Mouse (Mus musculus) left cerebral cortex, postnatal 4 days (tissue): ENCODE results near the gene Ifitm3. TPM values are rescaled to one million over a fixed set of nuclear protein-coding genes. Genes with fewer than 3 reads are reported as not detected.
"Not testable (repeated sequence)": the region's sequence is repeated elsewhere in the genome, so short reads cannot be mapped to it uniquely, and the experiment has no call there.

Source experiments
- DNase-seq: peaks from one replicate; pipeline ENCODE4 v3.0.0-alpha.2; 2022
- intact Hi-C: fragments of 180-260 bp; cut with DNase I; formaldehyde crosslinking; loops from one replicate; pipeline ENCODE4 v1.15.1; 2025
- total RNA-seq, 2 experiments: library from RNA; stranded (reverse); gene quantifications; 2 replicates each; pipeline ENCODE4 v1.2.3; 2021

Gene Ifitm3
- total RNA-seq, 2 experiments from 2014 or later: 8.9 to 12.8 TPM

DNA sequence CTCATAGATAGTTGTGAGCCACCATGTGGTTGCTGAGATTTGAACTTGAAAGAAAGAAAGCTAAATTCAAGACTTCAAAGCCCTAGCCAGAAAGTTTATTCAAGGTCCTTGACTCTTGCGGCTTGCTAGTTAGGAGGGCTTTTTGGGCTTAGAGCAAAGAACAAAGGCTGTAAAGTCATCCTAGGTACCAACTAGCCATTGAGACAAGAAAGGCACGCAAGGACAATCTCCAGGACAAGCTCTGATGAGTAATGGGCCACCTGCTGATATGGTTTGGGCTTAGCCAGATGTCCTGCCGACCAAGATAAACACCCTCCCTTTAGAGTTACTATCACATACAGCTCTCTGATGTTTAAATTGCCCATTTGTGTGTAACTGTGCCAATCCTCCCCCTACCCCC lies 41.9 kb downstream of the Ifitm3 start:
- intact Hi-C loops: loop anchor here (5.0 kb wide), 1 partner anchor 74 kb away; no protein-coding TSS in a partner anchor
- DNase-seq: not testable (repeated sequence)

DNA sequence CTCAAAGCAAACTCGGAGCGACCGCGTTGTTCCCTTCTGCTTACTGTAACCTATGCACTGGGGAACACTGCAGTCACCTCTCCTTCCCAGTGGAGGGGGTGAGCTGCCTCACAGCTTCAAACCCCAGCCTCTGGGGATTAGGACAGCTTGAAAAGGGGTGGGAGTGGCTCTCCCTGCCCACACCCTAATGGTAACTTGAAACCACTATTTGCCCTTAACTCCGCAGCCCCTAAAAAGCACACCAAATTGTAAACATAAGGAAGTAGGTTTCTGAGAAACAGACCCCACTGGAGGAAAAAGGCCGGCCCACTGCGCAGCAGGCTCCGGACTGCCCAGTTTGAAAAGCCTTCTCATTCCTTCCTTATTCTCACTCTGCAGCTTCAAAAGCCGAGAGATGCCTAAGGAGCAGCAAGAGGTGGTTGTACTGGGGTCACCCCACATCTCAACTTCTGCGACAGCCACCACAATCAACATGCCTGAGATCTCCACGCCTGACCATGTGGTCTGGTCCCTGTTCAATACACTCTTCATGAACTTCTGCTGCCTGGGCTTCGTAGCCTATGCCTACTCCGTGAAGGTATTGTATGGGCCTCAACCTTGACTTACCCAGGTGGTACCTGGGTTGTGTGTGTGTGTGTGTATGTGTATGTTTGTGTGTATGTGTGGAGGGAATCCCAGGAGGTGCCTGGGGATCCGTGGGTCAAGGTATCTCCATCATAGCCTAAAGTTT lies 42.5 kb downstream of the Ifitm3 start:
- no peak for DNase-seq
- intact Hi-C loops: loop anchor here (5.0 kb wide), 1 partner anchor 74 kb away; no protein-coding TSS in a partner anchor

GRCm38 (mm10) chr7:140966921-140967320 lies 43.6 kb downstream of the Ifitm3 start, which contains the start of gene Ifitm1:
Gene Ifitm1, plus strand, starts transcription at chr7:140967221.
- intact Hi-C loops: loop anchor here (5.0 kb wide), 1 partner anchor 75 kb away; no protein-coding TSS in a partner anchor
- no peak for DNase-seq

DNA sequence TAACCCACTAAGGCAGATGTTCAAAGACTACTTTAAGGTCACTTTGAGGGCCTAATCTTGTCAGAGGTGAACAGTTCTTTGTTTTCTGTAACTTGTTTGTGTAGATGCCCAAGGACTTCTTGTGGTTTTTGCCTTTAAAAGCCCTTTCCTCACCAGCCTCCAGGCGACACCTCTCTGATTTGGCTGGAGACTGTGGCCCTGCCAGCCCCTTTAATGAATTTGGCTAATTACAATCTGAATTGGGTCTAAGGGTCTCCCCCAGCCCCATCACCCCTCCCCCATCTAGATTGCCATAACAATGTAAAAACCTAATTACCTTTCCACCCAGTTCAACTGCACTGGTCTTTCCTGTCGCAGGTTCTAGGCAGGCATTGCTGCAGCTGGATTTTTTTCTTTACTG lies 47.8 kb downstream of the Ifitm3 start:
- intact Hi-C loops: no loop called here
- no peak for DNase-seq

GRCm38 (mm10) chr7:140961416-140961815 lies 49.2 kb downstream of the Ifitm3 start:
- no peak for DNase-seq
- intact Hi-C loops: no loop called here

GRCm38 (mm10) chr7:140960026-140960425 lies 50.5 kb downstream of the Ifitm3 start:
- intact Hi-C loops: no loop called here
- no peak for DNase-seq

Other genes starting within 250 kb of the Ifitm3 start
- not detected for gene Cyp2e1, start 247.0 kb downstream of the Ifitm3 start, total RNA-seq
- under 1 TPM in 1 of 2 experiments, not detected in 1; 0.24 TPM for gene Syce1, start 222.9 kb downstream of the Ifitm3 start, total RNA-seq
- 10 to 100 TPM; 10.9 to 15.0 TPM for gene Zfp941, start 188.6 kb downstream of the Ifitm3 start, total RNA-seq
- gene Urah, start 175.8 kb downstream of the Ifitm3 start, total RNA-seq: not detected
- not detected for gene Scgb1c1, start 165.2 kb downstream of the Ifitm3 start, total RNA-seq
- gene Odf3, start 163.0 kb downstream of the Ifitm3 start, total RNA-seq: not detected
- 1 to 10 TPM; 1.4 TPM for gene Gm45785, start 154.4 kb downstream of the Ifitm3 start, total RNA-seq
- gene Ric8a, start 153.8 kb downstream of the Ifitm3 start, total RNA-seq: 100 to 1,000 TPM in 1 of 2 experiments, 10 to 100 TPM in 1; 93.4 to 112 TPM
- gene Bet1l, start 153.2 kb downstream of the Ifitm3 start, total RNA-seq: 10 to 100 TPM; 23.0 to 25.2 TPM
- gene Psmd13, start 128.8 kb downstream of the Ifitm3 start, total RNA-seq: 100 to 1,000 TPM; 155 to 165 TPM
- gene Sirt3, start 128.5 kb downstream of the Ifitm3 start, total RNA-seq: 10 to 100 TPM; 26.0 to 31.3 TPM
- gene Cox8b, start 110.3 kb downstream of the Ifitm3 start, total RNA-seq: not detected
- under 1 TPM; 0.54 to 0.70 TPM for gene Nlrp6, start 89.9 kb downstream of the Ifitm3 start, total RNA-seq
- gene Pgghg, start 69.4 kb downstream of the Ifitm3 start, total RNA-seq: 1 to 10 TPM; 3.1 to 4.0 TPM
- gene Ifitm5, start 60.5 kb downstream of the Ifitm3 start, total RNA-seq: not detected
- not detected for gene Gm45717, start 54.8 kb downstream of the Ifitm3 start, total RNA-seq
- gene Ifitm2, start 54.8 kb downstream of the Ifitm3 start, total RNA-seq: 10 to 100 TPM; 36.6 to 45.9 TPM
- 1 to 10 TPM; 2.8 to 5.4 TPM for gene Ifitm1, start 43.5 kb downstream of the Ifitm3 start, total RNA-seq
- not detected for gene Ifitm6, start 7.2 kb upstream of the Ifitm3 start, total RNA-seq
- gene Gm17387, start 18.4 kb upstream of the Ifitm3 start, total RNA-seq: not detected
- gene B4galnt4, start 50.3 kb upstream of the Ifitm3 start, total RNA-seq: 100 to 1,000 TPM; 132 to 150 TPM
- not detected for gene Pkp3, start 67.4 kb upstream of the Ifitm3 start, total RNA-seq
- gene Sigirr, start 89.8 kb upstream of the Ifitm3 start, total RNA-seq: 1 to 10 TPM; 2.8 to 2.9 TPM
- gene Ano9, start 107.0 kb upstream of the Ifitm3 start, total RNA-seq: not detected
- 10 to 100 TPM; 50.1 to 53.9 TPM for gene Ptdss2, start 111.6 kb upstream of the Ifitm3 start, total RNA-seq
- gene Rnh1, start 162.1 kb upstream of the Ifitm3 start, total RNA-seq: 10 to 100 TPM; 20.1 to 25.3 TPM
- 100 to 1,000 TPM; 194 to 211 TPM for gene Hras, start 183.2 kb upstream of the Ifitm3 start, total RNA-seq
- gene Lrrc56, start 183.4 kb upstream of the Ifitm3 start, total RNA-seq: 1 to 10 TPM; 6.2 to 7.4 TPM
- under 1 TPM in 1 of 2 experiments, not detected in 1; 0.18 TPM for gene Lmntd2, start 203.3 kb upstream of the Ifitm3 start, total RNA-seq
- 1 to 10 TPM; 3.8 to 4.7 TPM for gene Rassf7, start 205.1 kb upstream of the Ifitm3 start, total RNA-seq
- gene Phrf1, start 218.0 kb upstream of the Ifitm3 start, total RNA-seq: 10 to 100 TPM; 81.2 to 89.1 TPM